Mouse (Mus musculus) lung, embryonic 15.5 days (tissue): ENCODE measurements around the gene Ly6g6e. TPM values are rescaled to one million over a fixed set of nuclear protein-coding genes. Genes with fewer than 3 reads are reported as not detected.

Experiments
- polyA plus RNA-seq: library from polyadenylated mRNA; unstranded; fragments of >200 nt; fragmentation: Nextera tagmentation; extraction: Ambion mirVana; gene quantifications from 2 replicates; pipeline ENCODE4 v1.2.1, GENCODE M21; 2015

Gene Ly6g6e
- polyA plus RNA-seq, 1 experiment from 2014 or later: 0.96 TPM

Other genes with a start within 250 kb of the Ly6g6e start
- gene Stk19, start 240.0 kb upstream of the Ly6g6e start, polyA plus RNA-seq: 32.7 and 33.7 TPM in 2 replicates
- gene Dxo, start 239.9 kb upstream of the Ly6g6e start, polyA plus RNA-seq: 63.0 and 63.3 TPM in 2 replicates
- gene Skiv2l, start 226.7 kb upstream of the Ly6g6e start, polyA plus RNA-seq: 50.8 and 54.0 TPM in 2 replicates
- 92.6 and 95.7 TPM in 2 replicates for gene Nelfe, start 226.5 kb upstream of the Ly6g6e start, polyA plus RNA-seq
- 2.8 and 3.1 TPM in 2 replicates for gene Cfb, start 214.4 kb upstream of the Ly6g6e start, polyA plus RNA-seq
- 2.6 and 2.7 TPM in 2 replicates for gene Zbtb12, start 197.4 kb upstream of the Ly6g6e start, polyA plus RNA-seq
- not detected in 2 replicates for gene Gm20547, start 194.9 kb upstream of the Ly6g6e start, polyA plus RNA-seq
- gene C2, start 178.6 kb upstream of the Ly6g6e start, polyA plus RNA-seq: 2.6 and 2.9 TPM in 2 replicates
- gene Ehmt2, start 178.4 kb upstream of the Ly6g6e start, polyA plus RNA-seq: 64.9 and 69.9 TPM in 2 replicates
- 0.94 and 1.5 TPM in 2 replicates for gene Slc44a4, start 162.4 kb upstream of the Ly6g6e start, polyA plus RNA-seq
- gene Neu1, start 145.6 kb upstream of the Ly6g6e start, polyA plus RNA-seq: 17.3 and 17.9 TPM in 2 replicates
- 0.15 and 0.26 TPM in 2 replicates for gene Hspa1b, start 117.7 kb upstream of the Ly6g6e start, polyA plus RNA-seq
- gene Gm20481, start 107.0 kb upstream of the Ly6g6e start, polyA plus RNA-seq: not detected in 2 replicates
- gene Hspa1a, start 104.7 kb upstream of the Ly6g6e start, polyA plus RNA-seq: 3.4 and 3.8 TPM in 2 replicates
- gene Hspa1l, start 104.2 kb upstream of the Ly6g6e start, polyA plus RNA-seq: 0.45 and 0.79 TPM in 2 replicates
- gene Lsm2, start 95.0 kb upstream of the Ly6g6e start, polyA plus RNA-seq: 210 and 216 TPM in 2 replicates
- 128 and 129 TPM in 2 replicates for gene Vars, start 75.9 kb upstream of the Ly6g6e start, polyA plus RNA-seq
- 0.14 and 0.25 TPM in 2 replicates for gene Vwa7, start 60.3 kb upstream of the Ly6g6e start, polyA plus RNA-seq
- gene Sapcd1, start 48.9 kb upstream of the Ly6g6e start, polyA plus RNA-seq: 7.2 and 7.7 TPM in 2 replicates
- 4.4 TPM in 2 replicates for gene Msh5, start 30.2 kb upstream of the Ly6g6e start, polyA plus RNA-seq
- 283 and 300 TPM in 2 replicates for gene Clic1, start 26.9 kb upstream of the Ly6g6e start, polyA plus RNA-seq
- gene Ddah2, start 17.9 kb upstream of the Ly6g6e start, polyA plus RNA-seq: 330 and 333 TPM in 2 replicates
- gene Ly6g6c, start 11.5 kb upstream of the Ly6g6e start, polyA plus RNA-seq: 0.36 and 0.39 TPM in 2 replicates
- gene Mpig6b, start 10.7 kb upstream of the Ly6g6e start, polyA plus RNA-seq: 0.67 and 0.93 TPM in 2 replicates
- 5.2 and 6.7 TPM in 2 replicates for gene Ly6g6d, start 1.2 kb downstream of the Ly6g6e start, polyA plus RNA-seq
- gene Ly6g6f, start 8.7 kb downstream of the Ly6g6e start, polyA plus RNA-seq: 0.23 and 0.51 TPM in 2 replicates
- 94.8 and 95.6 TPM in 2 replicates for gene Abhd16a, start 12.4 kb downstream of the Ly6g6e start, polyA plus RNA-seq
- gene Ly6g5c, start 31.4 kb downstream of the Ly6g6e start, polyA plus RNA-seq: not detected in 2 replicates
- gene Ly6g5b, start 38.5 kb downstream of the Ly6g6e start, polyA plus RNA-seq: 0.79 and 0.95 TPM in 2 replicates
- 17.7 and 18.0 TPM in 2 replicates for gene Gpank1, start 44.6 kb downstream of the Ly6g6e start, polyA plus RNA-seq
- 265 TPM in 2 replicates for gene Csnk2b, start 45.2 kb downstream of the Ly6g6e start, polyA plus RNA-seq
- gene D17H6S53E, start 49.5 kb downstream of the Ly6g6e start, polyA plus RNA-seq: 9.6 and 9.7 TPM in 2 replicates
- gene Apom, start 55.1 kb downstream of the Ly6g6e start, polyA plus RNA-seq: 1.0 and 3.9 TPM in 2 replicates
- gene Bag6, start 58.3 kb downstream of the Ly6g6e start, polyA plus RNA-seq: 48.6 and 51.2 TPM in 2 replicates
- gene Prrc2a, start 88.0 kb downstream of the Ly6g6e start, polyA plus RNA-seq: 169 and 179 TPM in 2 replicates
- 6.9 and 9.0 TPM in 2 replicates for gene Aif1, start 99.2 kb downstream of the Ly6g6e start, polyA plus RNA-seq
- 12.1 and 13.0 TPM in 2 replicates for gene Lst1, start 111.5 kb downstream of the Ly6g6e start, polyA plus RNA-seq
- 0.65 and 2.2 TPM in 2 replicates for gene Ltb, start 117.5 kb downstream of the Ly6g6e start, polyA plus RNA-seq
- gene Tnf, start 125.1 kb downstream of the Ly6g6e start, polyA plus RNA-seq: 0.16 TPM in 1 of 2 replicates, not detected in the other
- gene Lta, start 128.4 kb downstream of the Ly6g6e start, polyA plus RNA-seq: 0.11 and 0.21 TPM in 2 replicates
- 0.70 and 0.75 TPM in 2 replicates for gene Gm16181, start 143.9 kb downstream of the Ly6g6e start, polyA plus RNA-seq
- 3.4 and 4.3 TPM in 2 replicates for gene Atp6v1g2, start 156.8 kb downstream of the Ly6g6e start, polyA plus RNA-seq
- 13.2 and 13.4 TPM in 2 replicates for gene Nfkbil1, start 158.9 kb downstream of the Ly6g6e start, polyA plus RNA-seq
- 512 and 523 TPM in 2 replicates for gene Ddx39b, start 164.8 kb downstream of the Ly6g6e start, polyA plus RNA-seq
- gene H2-D1, start 185.8 kb downstream of the Ly6g6e start, polyA plus RNA-seq: 114 and 138 TPM in 2 replicates
- gene H2-Q1, start 243.5 kb downstream of the Ly6g6e start, polyA plus RNA-seq: 0.20 and 0.24 TPM in 2 replicates